Mouse (Mus musculus): ENCODE results near the gene Aip.

Aip gene

DNA sequence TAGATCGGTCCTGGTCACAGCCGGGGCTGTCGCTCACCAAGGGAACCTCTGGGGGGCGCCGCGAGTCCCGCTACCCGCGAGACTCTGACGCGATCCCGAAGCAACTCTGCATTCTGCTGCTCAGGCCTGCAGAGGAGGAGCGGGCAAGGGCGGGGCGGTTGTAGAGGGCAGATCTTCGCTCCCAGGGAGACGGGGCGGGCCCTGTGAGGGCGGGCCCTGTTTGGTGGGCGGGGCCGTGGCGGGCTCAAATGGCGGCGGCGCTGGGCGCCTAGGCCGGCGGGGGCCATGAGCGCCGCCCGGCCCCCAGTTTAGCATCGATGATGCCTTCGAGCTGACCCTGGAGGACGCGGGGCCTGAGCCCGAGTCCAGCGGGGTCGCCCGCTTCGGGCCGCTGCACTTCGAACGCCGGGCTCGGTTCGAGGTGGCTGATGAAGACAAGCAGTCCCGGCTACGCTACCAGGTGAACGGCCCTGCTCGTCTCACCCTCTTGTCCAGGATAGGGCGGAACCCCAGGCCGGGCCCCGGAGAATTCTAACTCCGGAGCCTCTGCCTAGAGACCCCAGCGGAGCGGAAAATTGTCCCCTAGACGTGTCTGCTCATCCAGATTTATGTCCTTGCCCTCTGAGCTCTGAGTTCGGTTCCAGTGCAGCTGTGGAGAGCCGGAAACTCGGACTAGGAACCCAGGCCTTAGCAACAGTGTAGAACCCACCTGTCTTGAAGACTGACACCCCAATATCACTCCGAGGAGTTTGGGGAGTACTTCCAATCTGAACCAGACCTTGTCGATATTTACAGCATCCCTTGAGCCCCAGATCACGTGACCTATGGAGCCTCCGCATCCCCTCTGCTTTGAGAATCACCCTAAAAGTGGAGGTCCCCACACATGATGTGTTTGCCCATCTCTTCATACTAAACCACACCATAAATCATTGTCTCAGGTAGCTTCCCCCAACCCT, at the start of gene Aip:
TSS of gene Aip (minus strand) at position 118 of the 956 bp plus-strand sequence.
- DNase-seq (ENCODE audit: low read depth in 1 of 2, low spot score in 2 of 2) = peak; percentile 96 to 97

DNA sequence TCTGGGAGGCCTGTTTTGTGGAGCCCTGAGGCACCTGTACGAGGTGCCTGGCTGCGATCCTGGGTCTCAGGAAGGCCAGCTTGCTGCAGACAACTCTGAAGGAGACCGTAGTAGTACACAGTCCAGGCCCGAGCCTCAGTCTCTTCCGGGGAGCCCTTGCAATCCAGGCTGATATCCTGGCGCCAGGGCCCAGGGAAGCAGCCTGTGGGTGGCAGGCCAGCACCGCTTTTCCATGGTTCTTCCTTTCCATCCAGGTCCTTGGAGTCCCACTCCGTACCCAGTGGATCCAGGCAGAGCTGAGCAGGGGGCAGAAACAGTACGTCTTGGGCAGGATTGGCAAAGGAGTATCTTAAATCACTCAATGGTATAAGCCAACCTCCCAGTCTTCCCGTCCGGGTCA, 47.3 kb upstream of the Aip start:
- DNase-seq (ENCODE audit: low read depth in 1 of 2, low spot score in 2 of 2) = no peak

DNA sequence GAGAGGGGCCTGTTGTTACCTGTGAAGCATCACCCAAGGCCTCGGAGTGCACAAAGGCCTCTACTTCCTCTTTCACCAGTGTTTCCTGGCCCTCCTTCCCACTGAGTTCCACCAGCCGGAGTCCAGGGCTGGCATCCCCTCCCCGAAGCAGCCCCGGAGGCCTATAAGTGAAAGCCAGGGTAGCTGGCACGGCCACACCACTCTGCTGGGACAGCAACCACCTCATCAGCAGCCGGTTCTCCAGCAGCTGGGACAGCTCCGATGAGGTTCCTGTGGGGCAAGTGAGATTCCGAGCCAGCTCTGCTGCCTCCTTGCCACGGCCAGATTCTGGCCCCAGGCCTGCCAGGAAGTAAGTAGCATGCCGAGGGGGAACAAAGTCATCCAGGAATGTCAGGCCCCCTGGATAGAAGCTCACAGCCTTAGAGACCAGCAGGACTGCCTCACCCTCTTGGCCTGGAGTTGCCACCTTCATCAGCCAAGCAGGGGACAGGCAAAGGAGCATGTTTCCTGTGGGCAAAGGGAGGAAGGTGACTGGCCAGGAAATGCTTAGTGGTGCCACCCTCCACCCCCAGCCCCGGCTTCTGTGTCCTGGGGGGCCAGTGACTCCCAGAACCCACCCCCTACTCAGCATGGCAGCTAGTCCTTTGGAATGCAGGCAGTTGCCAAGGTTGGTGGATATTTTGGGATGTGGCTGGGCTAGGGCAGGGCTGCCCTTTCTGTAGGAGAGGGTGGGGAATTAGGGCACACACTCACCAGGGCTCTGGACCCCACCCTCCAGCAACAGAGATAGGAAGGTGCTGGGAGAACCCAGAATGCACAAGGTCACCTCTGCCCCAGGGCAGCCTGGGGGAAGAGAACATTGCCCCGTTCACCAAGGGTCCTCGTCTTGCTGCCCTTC, 46.0 kb upstream of the Aip start:
- peak in 1 of 2 experiments; percentile 30 for DNase-seq (ENCODE audit: low read depth in 1 of 2, low spot score in 2 of 2)

DNA sequence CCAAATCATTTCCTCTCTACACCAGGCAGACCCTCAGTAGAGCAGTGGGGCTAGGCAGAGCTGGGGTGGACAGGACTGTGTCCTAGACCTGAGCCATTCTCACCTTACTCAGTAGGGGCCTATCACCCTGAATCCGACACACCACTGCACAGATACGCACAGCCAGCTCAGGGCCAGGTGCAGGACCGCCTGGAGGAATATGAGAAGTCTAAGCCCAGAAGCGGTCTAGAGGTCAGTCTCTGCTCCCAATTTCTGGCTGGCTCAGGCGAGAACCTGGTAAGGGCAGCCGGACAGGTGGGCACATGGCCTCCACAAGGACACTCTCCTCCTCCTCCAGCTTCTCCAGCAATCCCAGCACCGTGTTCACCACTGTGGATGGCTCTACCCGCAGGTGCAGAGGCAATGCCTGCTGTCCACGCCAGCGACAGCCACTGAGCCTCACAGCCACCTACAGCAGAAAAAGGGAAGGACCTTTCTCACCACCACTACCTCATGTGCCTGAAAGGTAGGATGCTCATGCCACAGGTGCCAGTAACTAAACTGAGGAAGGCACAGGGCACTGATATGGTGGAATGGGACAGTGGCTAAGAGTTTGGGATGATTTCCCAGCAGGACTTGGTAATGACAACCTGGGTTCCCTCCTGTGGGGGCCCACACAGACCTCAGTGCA, 45.2 kb upstream of the Aip start:
- DNase-seq (ENCODE audit: low read depth in 1 of 2, low spot score in 2 of 2) = no peak

DNA sequence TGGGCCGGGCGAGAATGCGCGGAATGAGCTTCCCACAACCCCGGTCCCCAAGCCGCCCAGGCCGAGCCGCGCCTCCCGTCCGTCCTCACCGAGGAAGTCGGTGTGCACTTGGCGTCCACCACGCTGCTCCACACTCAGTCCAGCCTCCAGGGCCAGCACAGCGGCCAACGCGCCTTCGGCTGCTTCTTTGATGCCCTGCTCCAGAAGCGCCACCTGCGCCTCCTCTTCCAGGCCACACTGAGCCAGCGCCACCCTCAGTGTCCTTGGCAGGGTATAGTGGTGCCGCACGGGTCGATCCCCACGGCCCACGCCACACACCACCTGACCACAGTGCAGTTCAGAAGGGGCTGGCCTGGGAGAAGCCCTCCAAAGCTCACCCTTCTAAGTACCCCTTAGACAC, 44.2 kb upstream of the Aip start:
- no peak for DNase-seq (ENCODE audit: low read depth in 1 of 2, low spot score in 2 of 2)

- peak; percentile 98 for DNase-seq (ENCODE audit: low read depth in 1 of 2, low spot score in 2 of 2)
These were observed 43.7 kb upstream of the Aip start for GRCm38 (mm10) chr19:4169378-4169784.

DNA sequence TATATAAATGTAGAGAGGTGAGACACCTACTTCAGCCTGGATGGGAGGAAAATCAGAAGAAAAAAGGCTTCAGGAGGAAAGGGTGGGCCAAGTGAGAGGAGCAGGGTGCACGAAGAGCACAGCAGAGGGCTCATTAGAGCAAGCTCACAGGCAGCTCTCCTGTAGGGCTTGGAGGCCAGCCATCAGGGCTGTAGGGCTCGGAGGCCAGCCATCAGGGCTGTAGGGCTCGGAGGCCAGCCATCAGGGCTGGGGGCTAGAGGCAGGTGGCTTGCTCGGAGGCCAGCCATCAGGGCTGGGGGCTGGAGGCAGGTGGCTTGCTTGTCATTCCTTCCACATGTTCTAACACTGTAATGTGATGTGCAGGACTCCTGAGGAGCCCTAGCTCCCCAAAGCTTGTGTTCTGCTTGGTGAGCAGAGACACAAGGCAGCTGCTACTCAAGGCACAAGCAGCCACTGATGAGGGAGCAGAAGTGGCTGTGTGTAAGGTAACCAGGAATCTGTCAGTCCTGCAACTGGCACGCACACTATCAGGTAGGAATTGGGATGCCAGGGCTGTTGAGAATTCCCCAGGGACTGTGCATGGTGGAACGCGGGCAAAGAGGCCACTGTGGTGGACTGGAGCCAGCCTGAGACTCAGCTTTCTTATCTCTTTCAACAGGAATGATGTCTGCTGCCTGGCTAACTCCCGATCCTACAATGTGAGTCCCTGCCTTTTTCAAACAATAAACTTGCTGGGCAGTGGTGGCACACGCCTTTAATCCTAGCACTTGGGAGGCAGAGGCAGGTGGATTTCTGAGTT, 41.2 kb upstream of the Aip start:
- no peak for DNase-seq (ENCODE audit: low read depth in 1 of 2, low spot score in 2 of 2)

DNA sequence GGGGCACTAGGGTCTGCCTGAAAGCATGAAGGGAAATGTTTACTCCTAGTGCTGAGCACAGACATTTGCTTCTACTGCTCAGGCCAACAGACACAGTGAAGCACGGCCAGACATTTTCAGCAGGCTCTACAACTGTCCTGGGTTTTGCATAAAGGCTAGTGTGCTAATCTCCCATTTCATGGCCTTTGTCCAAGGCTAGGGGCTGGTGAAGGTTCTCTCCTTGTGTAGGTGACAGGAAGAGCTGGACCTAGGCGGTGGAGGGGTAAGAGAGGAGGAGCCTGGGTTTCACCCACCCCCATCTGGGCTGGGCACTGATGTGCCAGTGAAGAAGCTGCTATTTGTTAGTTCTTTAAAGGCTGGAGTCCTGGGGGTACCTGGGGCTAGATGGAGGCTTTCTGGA, 39.1 kb upstream of the Aip start:
- no peak for DNase-seq (ENCODE audit: low read depth in 1 of 2, low spot score in 2 of 2)

DNA sequence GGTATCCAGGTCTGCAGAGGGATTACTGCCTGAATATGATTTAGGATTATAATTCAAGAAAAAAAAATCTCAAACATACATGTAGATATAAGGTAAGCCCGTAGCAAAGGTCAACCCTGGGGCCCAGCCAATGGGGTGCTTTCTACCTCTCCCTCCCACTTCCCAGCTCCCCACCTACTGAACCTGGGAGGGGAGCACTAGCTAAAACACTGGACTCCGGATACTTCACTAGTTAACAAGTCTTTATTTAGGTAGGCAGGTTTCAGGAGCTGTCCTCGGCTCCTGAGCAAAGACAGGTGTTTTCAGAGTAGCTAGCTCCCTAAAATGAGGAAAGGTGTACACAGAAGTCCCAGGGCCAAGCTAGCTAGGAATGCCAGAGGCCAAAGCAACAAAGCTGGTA, 38.4 kb upstream of the Aip start:
- DNase-seq (ENCODE audit: low read depth in 1 of 2, low spot score in 2 of 2) = no peak

GRCm38 (mm10) chr19:4163543-4163887, 37.9 kb upstream of the Aip start:
- DNase-seq (ENCODE audit: low read depth in 1 of 2, low spot score in 2 of 2) = no peak

- DNase-seq (ENCODE audit: low read depth in 1 of 2, low spot score in 2 of 2) = peak; percentile 83 to 91
These were observed 37.2 kb upstream of the Aip start, which contains the start of gene Rps6kb2 for GRCm38 (mm10) chr19:4162646-4163542. Gene Rps6kb2, minus strand, starts transcription at chr19:4163354.

DNA sequence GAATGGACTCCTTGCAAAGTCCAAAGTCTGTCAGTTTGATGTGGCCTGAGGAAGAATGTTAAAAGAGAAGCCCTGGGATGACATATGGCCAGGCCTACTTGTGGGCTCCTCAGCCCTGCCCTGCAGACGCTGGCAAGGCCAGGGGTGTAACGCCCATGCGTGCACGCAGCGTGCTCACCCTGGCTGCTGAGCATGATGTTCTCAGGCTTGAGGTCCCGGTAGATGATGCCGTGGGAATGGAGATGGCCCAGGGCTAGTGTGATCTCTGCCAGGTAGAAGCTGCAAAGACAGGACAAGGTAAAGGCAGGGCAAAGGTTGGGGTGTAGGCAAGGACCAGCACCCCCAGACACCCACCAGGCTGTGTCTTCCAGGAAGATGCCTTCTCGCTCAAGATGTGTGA, 33.4 kb upstream of the Aip start:
- DNase-seq (ENCODE audit: low read depth in 1 of 2, low spot score in 2 of 2) = no peak

GRCm38 (mm10) chr19:4156771-4157170, 31.1 kb upstream of the Aip start:
- DNase-seq (ENCODE audit: low read depth in 1 of 2, low spot score in 2 of 2) = no peak

- no peak for DNase-seq (ENCODE audit: low read depth in 1 of 2, low spot score in 2 of 2)
These were observed 30.5 kb upstream of the Aip start for GRCm38 (mm10) chr19:4156073-4156579.

DNA sequence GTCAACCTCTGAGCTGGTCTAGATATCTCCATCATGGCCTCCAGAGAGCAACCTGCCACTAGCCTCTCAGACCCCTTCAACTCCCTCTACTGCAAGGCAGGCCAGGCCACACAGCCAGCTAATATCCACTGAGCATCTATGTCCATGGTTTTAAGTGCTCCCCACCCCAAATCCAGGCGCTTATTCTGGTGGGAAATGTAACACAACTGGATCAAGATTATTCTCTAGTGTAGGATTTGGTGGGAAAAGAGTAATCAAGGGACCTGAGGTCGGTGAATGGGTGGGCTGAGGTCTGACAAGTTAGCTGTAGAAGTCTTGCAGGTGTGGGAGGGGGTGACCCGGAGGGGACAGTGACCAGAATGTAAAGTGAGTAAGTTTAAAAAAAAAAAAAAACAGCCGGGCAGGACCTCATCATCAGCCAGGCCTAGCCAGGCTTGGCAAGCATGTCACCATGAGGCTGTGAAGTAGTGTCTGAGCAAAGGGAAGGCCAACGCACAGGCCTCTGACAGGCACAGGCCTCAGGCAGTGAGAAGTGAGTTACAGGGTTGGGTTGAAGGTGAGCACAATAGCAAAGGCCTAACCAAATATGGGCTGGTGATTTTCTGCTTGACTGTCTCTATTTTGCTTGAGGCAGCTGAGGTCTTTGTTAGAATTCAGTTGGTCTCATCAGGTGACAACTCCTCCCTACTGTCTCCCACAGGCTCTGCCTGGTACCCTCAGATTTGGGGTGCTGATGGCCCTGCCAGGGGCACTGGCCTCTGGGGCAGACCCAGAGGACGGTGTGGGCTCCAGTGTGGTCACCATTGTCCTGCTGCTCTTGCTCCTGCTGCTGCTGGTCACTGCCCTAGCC, 29.8 kb upstream of the Aip start:
- DNase-seq (ENCODE audit: low read depth in 1 of 2, low spot score in 2 of 2) = no peak

GRCm38 (mm10) chr19:4154437-4155222, 29.0 kb upstream of the Aip start:
- DNase-seq (ENCODE audit: low read depth in 1 of 2, low spot score in 2 of 2) = no peak

- no peak for DNase-seq (ENCODE audit: low read depth in 1 of 2, low spot score in 2 of 2)
These were observed 27.6 kb upstream of the Aip start, which contains the start of gene Ptprcap for GRCm38 (mm10) chr19:4153232-4153654. Gene Ptprcap, plus strand, starts transcription at chr19:4153604.

All from monocyte, adult 2 months (primary cell).